Mouse (Mus musculus) intestine, postnatal 0 days (tissue): ENCODE results near the gene Zfp609. TPM values are rescaled to one million over a fixed set of nuclear protein-coding genes. Genes with fewer than 3 reads are reported as not detected.
A peak's percentile ranks its signal among the peaks of the same experiment; 100 is the strongest.
"Not testable (repeated sequence)": the region's sequence is repeated elsewhere in the genome, so short reads cannot be mapped to it uniquely, and the experiment has no call there.

ENCODE experiments used
- ATAC-seq: fragments of 200-750 bp; cut with Nextera tagmentation; 2 replicates; pipeline ENCODE4 v1.8.0; 2017; ENCODE audit warnings: mild to moderate bottlenecking, moderate TSS enrichment, moderate library complexity
- H3K27ac ChIP-seq: fragments of 300-500 bp; sonication (generic); 2 replicates; pipeline ENCODE4 v1.5.1; 2014; ENCODE audit warnings: mild to moderate bottlenecking, low read depth, low read length, moderate library complexity
- H3K27me3 ChIP-seq: fragments of 300-500 bp; sonication (generic); replicated peaks from 2 replicates; pipeline ENCODE4 v1.6.1; 2014; ENCODE audit warnings: low read length, mixed read lengths; ENCODE audit not compliant: control insufficient read depth, insufficient read depth
- H3K36me3 ChIP-seq: fragments of 300-500 bp; sonication (generic); 2 replicates; pipeline ENCODE4 v1.6.1; 2014; ENCODE audit warnings: mild to moderate bottlenecking, moderate library complexity; ENCODE audit not compliant: control insufficient read depth, insufficient read depth
- H3K4me1 ChIP-seq: fragments of 300-500 bp; sonication (generic); replicated peaks from 2 replicates; pipeline ENCODE4 v1.6.1; 2014; ENCODE audit warnings: antibody characterized with exemption, low read length, mixed read lengths; ENCODE audit not compliant: control insufficient read depth, insufficient read depth
- H3K4me2 ChIP-seq: fragments of 300-500 bp; sonication (generic); replicated peaks from 2 replicates; pipeline ENCODE4 v1.6.1; 2014; ENCODE audit warnings: low read depth, mild to moderate bottlenecking, moderate library complexity
- H3K4me3 ChIP-seq: fragments of 300-500 bp; sonication (generic); 2 replicates; pipeline ENCODE4 v1.5.1; 2014; ENCODE audit warnings: low read depth, low read length
- H3K9ac ChIP-seq: fragments of 300-500 bp; sonication (generic); 2 replicates; pipeline ENCODE4 v1.6.1; 2014; ENCODE audit warnings: mild to moderate bottlenecking, low read depth, low read length
- H3K9me3 ChIP-seq: fragments of 300-500 bp; sonication (generic); 2 replicates; pipeline ENCODE4 v1.6.1; 2016; ENCODE audit warnings: mixed run types; ENCODE audit not compliant: control insufficient read depth
- CTCF ChIP-seq: sonication (generic); IDR thresholded peaks from 2 replicates; pipeline ENCODE4 v1.5.1; 2016; ENCODE audit warnings: low read depth, mild to moderate bottlenecking, control low read depth, antibody characterized with exemption, moderate library complexity
- WGBS: fragments of 180-500 bp; shearing (Covaris S2); extraction: QIAGEN DNeasy Blood & Tissue Kit; methylation state at CpG from one replicate; pipeline ENCODE4 v1.1.7; 2014; 5-methylcytosine and 5-hydroxymethylcytosine counted together
- polyA plus RNA-seq: library from polyadenylated mRNA; unstranded; fragments of >200 nt; fragmentation: Nextera tagmentation; extraction: Ambion mirVana; gene quantifications from 2 replicates; pipeline ENCODE4 v1.2.1, GENCODE M21; 2015

Zfp609 gene
- polyA plus RNA-seq, 1 experiment from 2014 or later = 3.1 TPM

DNA sequence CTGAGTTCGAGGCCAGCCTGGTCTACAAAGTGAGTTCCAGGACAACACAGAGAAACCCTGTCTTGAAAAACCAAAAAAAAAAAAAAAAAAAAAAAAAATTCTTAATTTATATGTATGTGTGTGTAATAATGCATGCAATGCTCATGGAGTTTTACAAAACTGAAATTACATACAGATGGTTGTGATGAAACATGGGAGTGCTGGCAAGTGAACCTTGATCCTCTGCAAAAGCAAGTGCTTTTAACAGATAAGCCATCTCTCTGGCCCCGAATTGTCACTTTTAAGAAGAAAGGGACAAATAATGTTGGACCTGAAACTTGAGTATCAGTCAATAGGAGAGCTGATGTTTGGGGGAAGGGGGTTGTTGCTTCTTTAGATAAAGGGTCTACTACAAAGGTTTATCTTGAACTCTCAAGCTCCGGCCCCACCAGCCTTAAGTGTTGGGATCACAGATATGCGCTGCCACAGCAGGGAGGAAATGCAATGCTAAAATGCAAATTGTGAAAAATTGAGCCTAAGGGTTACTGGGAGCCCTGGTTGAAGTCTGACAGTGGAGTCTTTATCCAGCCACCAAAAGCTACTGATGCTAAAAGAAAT lies 41.5 kb downstream of the Zfp609 start:
- H3K36me3 ChIP-seq = 0 out of 2 replicates have a peak, but pooled peaks cover 5% of the 10 kb centered on the region
- H3K9ac ChIP-seq = no peak overlapping the region
- peak overlapping the region; percentile 77 for H3K27ac ChIP-seq
- H3K27me3 ChIP-seq = no peaks in the 10 kb centered on the region
- H3K4me2 ChIP-seq = peak overlapping the region; percentile 28
- no peak for TF ChIP-seq CTCF
- peaks cover under 1% of the 10 kb centered on the region; the same call in 1 of the 2 replicates for H3K4me1 ChIP-seq
- peak; percentile 64; the same call in 1 of the 2 replicates for ATAC-seq
- H3K9me3 ChIP-seq = no peaks in the 10 kb centered on the region
- 53% methylated on average over 4 of the region's 4 CpGs for WGBS
- H3K4me3 ChIP-seq = no peak overlapping the region

DNA sequence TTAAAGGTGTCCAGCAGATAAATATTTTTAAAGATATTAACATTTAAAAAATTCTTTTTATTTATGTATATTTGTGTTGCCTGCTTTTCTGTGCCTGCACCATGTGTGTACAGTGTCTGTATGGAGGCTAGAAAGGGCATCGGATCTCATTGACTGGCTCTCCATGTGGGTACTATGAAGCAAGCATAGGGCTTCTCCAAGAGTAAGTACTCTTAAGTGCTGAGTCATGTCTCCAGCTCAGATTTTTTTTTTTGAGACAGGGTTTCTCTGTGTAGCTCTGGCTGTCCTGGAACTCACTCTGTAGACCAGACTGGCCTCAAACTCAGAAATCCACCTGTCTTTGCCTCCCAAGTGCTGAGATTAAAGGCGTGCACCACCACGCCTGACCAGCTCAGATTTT lies 47.7 kb downstream of the Zfp609 start:
- H3K27me3 ChIP-seq, H3K4me2 ChIP-seq, ATAC-seq, H3K4me3 ChIP-seq, H3K4me1 ChIP-seq, H3K27ac ChIP-seq, H3K9me3 ChIP-seq, H3K36me3 ChIP-seq, H3K9ac ChIP-seq: not testable (repeated sequence)
- 72% methylated on average over 3 of the region's 3 CpGs for WGBS

DNA sequence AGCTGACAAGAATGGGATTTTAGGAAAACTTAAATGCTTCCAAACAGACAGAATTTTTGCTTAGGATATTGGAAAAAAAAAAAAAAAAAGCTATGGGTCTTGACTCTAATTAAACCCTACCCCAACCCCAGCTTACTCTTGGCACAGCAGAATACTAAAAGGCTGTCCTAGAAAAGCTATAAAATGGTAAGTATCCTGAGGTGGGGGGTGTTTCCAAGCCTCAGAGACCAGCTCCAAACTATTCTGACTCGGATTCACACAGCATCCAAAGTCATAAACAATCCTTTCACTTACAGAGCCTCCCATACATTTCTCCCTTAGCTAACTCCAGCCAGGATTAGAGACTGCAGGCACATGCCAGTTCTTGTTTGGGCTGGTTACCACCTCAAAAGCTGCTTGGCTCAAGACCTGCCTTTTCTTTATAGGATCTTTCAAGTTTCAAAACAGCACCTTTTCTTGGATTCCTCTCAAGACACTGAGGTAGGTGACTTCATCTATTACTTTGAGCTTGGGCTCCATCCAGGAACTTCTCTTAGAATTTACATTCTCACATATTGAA lies 50.4 kb downstream of the Zfp609 start:
- Histone ChIP-seq H3K4me1 (0 out of 2 replicates have a peak, but pooled peaks cover 8% of the 10 kb centered on the region), H3K36me3 (no peaks in the 10 kb centered on the region), H3K4me2 (no peak overlapping the region), H3K4me3 (no peak overlapping the region), H3K9ac (no peak overlapping the region), H3K27ac (peak overlapping the region; percentile 41; the same call in 1 of the 2 replicates), H3K27me3 (no peaks in the 10 kb centered on the region), H3K9me3 (no peaks in the 10 kb centered on the region)
- ATAC-seq = no peak
- 7% methylated on average over 1 of the region's 1 CpGs for WGBS
- no peak for TF ChIP-seq CTCF

DNA sequence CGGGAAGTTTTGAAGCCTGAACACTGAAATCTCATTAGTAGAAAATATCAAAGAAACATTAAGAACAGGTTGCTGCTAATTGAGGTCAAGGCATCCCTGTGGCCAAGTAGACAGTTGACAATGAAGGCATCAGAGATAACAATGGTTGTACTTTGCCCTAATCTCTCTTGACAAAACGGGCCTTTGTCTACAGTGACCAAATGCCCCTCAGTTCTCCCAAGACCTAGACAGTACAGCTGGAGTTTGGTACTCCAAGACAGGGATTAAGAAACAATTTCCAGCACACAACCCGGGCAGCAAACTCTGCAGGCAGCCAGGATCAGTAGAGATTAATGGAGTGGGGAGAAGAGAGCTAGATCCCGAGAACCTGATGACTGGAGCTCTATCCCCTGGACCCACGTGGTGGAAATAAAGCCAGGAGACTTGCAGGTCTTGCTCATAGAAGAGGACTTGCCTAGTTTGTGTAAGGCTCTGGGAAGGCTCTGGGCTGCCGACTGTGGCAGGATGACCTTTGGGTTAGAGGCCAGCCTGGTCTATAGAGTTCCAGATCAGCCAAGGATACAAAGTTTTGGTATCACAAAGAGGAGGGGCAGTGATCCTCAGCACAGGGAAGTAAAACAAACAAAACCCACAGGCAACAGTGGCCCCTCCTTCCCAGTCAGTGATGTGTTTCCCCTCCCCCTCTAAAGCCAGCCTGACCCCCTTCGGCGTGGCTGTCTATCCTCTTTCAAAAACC lies 51.1 kb downstream of the Zfp609 start:
- H3K4me2 ChIP-seq = peak overlapping the region; percentile 27

DNA sequence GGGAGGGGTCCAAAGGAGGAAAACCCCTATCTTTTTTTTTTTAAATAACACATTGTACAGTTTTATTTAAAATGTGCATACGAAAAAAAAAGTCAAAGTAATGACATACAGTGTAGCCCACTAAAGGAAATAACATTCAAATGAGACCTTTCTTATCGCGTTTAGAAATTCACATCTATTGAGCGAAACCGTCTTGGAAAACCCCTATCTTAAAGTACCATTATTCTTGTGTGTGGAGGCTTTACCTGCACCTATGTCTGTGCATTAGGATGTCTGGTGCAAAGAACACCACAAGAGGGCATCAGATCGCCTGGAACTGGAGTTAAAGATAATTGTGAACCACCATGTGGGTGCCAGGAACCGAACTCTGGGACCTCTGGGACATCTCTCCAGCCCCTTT lies 53.6 kb downstream of the Zfp609 start:
- Histone ChIP-seq H3K4me1 (0 out of 2 replicates have a peak, but pooled peaks cover 8% of the 10 kb centered on the region), H3K27ac (no peak overlapping the region), H3K4me3 (no peak overlapping the region), H3K4me2 (no peak overlapping the region), H3K9me3 (no peaks in the 10 kb centered on the region), H3K36me3 (no peaks in the 10 kb centered on the region), H3K9ac (no peak overlapping the region), H3K27me3 (no peaks in the 10 kb centered on the region)
- no peak for ATAC-seq
- TF ChIP-seq CTCF = peak; percentile 19; the same call in 1 of the 2 replicates
- WGBS = 98% methylated on average over 7 of the region's 7 CpGs

More for the DNA sequence above, 51.1 kb downstream of the Zfp609 start:
- Histone ChIP-seq H3K4me1 (0 out of 2 replicates have a peak, but pooled peaks cover 8% of the 10 kb centered on the region), H3K4me3 (no peak overlapping the region), H3K36me3 (no peaks in the 10 kb centered on the region), H3K9ac (no peak overlapping the region), H3K9me3 (no peaks in the 10 kb centered on the region), H3K27ac (peak overlapping the region; percentile 41), H3K27me3 (no peaks in the 10 kb centered on the region)
- 23% methylated on average over 8 of the region's 8 CpGs for WGBS
- no peak for TF ChIP-seq CTCF
- ATAC-seq = peak; percentile 50

DNA sequence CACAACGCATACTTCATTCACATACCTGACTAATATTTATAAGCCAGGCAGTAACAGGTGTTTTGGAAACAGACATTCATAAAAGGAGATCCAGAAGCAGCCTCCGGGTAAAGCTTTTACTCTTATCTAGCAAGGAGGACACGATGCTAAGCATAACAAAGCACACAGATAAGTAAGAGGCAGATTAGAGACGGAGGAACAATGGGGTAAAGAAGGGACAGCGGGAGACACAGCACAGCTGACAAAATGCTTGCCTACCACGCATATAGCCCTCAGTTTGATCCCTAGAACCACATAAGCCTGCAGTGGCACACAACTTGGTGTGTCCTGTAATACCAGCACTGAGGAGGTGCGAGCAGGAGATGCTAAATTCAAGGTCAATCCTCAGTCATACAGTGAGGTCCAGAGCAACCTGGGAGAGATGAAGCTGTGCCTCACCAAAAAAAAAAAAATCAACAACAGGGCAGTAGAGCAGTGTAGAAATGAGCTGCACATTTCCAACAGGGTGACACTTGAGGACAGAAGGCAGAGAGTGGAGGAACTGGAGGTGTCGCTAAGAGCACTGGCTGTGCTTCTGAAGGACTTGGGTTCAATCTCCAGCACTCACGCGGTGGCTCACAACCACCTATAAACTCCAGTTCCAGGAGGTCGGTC lies 56.2 kb downstream of the Zfp609 start:
- no peak overlapping the region for H3K4me3 ChIP-seq
- H3K4me2 ChIP-seq = no peak overlapping the region
- H3K9me3 ChIP-seq = no peaks in the 10 kb centered on the region
- no peaks in the 10 kb centered on the region for H3K36me3 ChIP-seq
- 0 out of 2 replicates have a peak, but pooled peaks cover 4% of the 10 kb centered on the region for H3K4me1 ChIP-seq
- H3K27ac ChIP-seq = no peak overlapping the region
- no peak for ATAC-seq
- TF ChIP-seq CTCF = no peak
- no peak overlapping the region for H3K9ac ChIP-seq
- 44% methylated on average over 11 of the region's 11 CpGs for WGBS
- H3K27me3 ChIP-seq = no peaks in the 10 kb centered on the region
